10 mouse cellular contexts compared by ENCODE assay signal in the genomic region with DNA sequence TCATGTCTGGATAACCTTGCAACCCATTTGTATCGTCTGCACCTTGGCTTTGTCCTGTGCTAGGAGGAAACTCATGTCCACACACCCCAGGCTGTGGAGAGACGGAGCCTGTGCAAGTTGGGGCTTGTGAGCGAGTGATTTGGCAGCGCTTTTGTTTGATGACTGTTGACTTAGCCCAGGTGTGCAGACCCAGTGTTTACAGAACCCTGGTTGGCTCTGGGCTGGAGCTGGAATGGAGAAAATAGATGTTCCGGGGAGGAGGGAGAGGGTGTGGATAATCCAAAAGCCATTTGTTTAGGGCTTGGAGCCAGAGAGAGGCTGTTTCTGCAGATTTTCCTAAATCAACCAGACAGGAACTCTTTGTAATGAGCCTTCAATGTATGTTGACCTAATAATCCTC. TPM values are rescaled to one million over a fixed set of nuclear protein-coding genes. Genes with fewer than 3 reads are reported as not detected.
DNase-seq lines count a peak whose midpoint lies in the region; ATAC-seq and TF ChIP-seq lines count a peak whose summit lies in the region.
"Had no signal": no experiment of that assay in that cellular context is flagged by ENCODE, and none has a peak within 500 bp of the region (broad histone marks: within the 10 kb centered on the region; RNA-seq: fewer than 3 reads in every experiment).

No protein-coding gene starts in this region.

- peaks cover 79% of the 10 kb centered on the region for H3K4me1 ChIP-seq in heart, embryonic 12.5 days (replicated peaks)
- H3K4me1 ChIP-seq in lung, embryonic 16.5 days (replicated peaks; ENCODE audit: control insufficient read depth, insufficient read depth, low read length): peaks cover 73% of the 10 kb centered on the region
- peaks cover 24% of the 10 kb centered on the region for H3K4me1 ChIP-seq in hindbrain, postnatal 0 days (ENCODE audit: insufficient read depth, low read length)
- H3K4me1 ChIP-seq in stomach, embryonic 14.5 days (ENCODE audit: control insufficient read depth, insufficient read depth, low read length): peaks cover 76% of the 10 kb centered on the region

- TF ChIP-seq CTCF in hindbrain, postnatal 0 days (IDR thresholded peaks at IDR 0.05; ENCODE audit: low read depth): no peak

- WGBS in heart, embryonic 12.5 days: 75% methylated on average over 5 of the region's 5 CpGs
- 22% methylated on average over 5 of the region's 5 CpGs for WGBS in lung, embryonic 16.5 days
- WGBS in hindbrain, postnatal 0 days: 70% methylated on average over 5 of the region's 5 CpGs
- 20% methylated on average over 5 of the region's 5 CpGs for WGBS in stomach, embryonic 14.5 days

- no peaks in the 10 kb centered on the region for H3K27me3 ChIP-seq in heart, embryonic 12.5 days (replicated peaks)
- no peaks in the 10 kb centered on the region for H3K27me3 ChIP-seq in lung, embryonic 16.5 days (ENCODE audit: control insufficient read depth, insufficient read depth, low read depth, low read length)
- no peaks in the 10 kb centered on the region for H3K27me3 ChIP-seq in hindbrain, postnatal 0 days (ENCODE audit: insufficient read depth, low read length)
- H3K27me3 ChIP-seq in stomach, embryonic 14.5 days (ENCODE audit: control insufficient read depth, insufficient read depth, low read length): no peaks in the 10 kb centered on the region

- H3K4me2 ChIP-seq in heart, embryonic 12.5 days: no peak overlapping the region
- H3K4me2 ChIP-seq in lung, embryonic 16.5 days (ENCODE audit: low read depth, low read length): no peak overlapping the region
- no peak overlapping the region for H3K4me2 ChIP-seq in hindbrain, postnatal 0 days (ENCODE audit: low read depth, low read length)
- no peak overlapping the region for H3K4me2 ChIP-seq in stomach, embryonic 14.5 days (replicated peaks; ENCODE audit: low read depth, low read length)

- DNase-seq in heart, postnatal 10 days: no peak
- DNase-seq in lung, postnatal 10 days: no peak
- DNase-seq in hindbrain, postnatal 0 days (ENCODE audit: low spot score): no peak
- DNase-seq in frontal cortex, postnatal 10 days (ENCODE audit: low spot score in 2 of 2): no peak
- DNase-seq in B cell, adult 2 months: no peak
- DNase-seq: cerebellum, adult 11 months had no signal

- no peak overlapping the region for H3K9ac ChIP-seq in heart, embryonic 12.5 days
- H3K9ac ChIP-seq in lung, embryonic 16.5 days (ENCODE audit: low read length): no peak overlapping the region
- no peak overlapping the region for H3K9ac ChIP-seq in hindbrain, postnatal 0 days (replicated peaks; ENCODE audit: low read length)
- no peak overlapping the region for H3K9ac ChIP-seq in stomach, embryonic 14.5 days (replicated peaks; ENCODE audit: low read depth, low read length)

- peak overlapping the region; percentile 80; the same call in 1 of the 2 replicates for H3K27ac ChIP-seq in heart, embryonic 12.5 days (ENCODE audit: poor library complexity, severe bottlenecking)
- peak overlapping the region; percentile 90 for H3K27ac ChIP-seq in lung, embryonic 16.5 days (ENCODE audit: low read length)
- peak overlapping the region; percentile 33; the same call in 1 of the 2 replicates for H3K27ac ChIP-seq in hindbrain, postnatal 0 days
- H3K27ac ChIP-seq in stomach, embryonic 14.5 days (ENCODE audit: low read length): peak overlapping the region; percentile 89
- H3K27ac ChIP-seq: macrophage had no signal

- intact Hi-C loops in heart, postnatal 10 days (cut with DNase I): no loop called here

- no peak overlapping the region for H3K4me3 ChIP-seq in heart, embryonic 12.5 days
- H3K4me3 ChIP-seq in lung, embryonic 16.5 days (ENCODE audit: low read length): no peak overlapping the region
- H3K4me3 ChIP-seq in hindbrain, postnatal 0 days (ENCODE audit: low read length): no peak overlapping the region
- H3K4me3 ChIP-seq in stomach, embryonic 14.5 days (ENCODE audit: low read depth, low read length): no peak overlapping the region

- H3K9me3 ChIP-seq in heart, embryonic 12.5 days (replicated peaks): no peaks in the 10 kb centered on the region
- no peaks in the 10 kb centered on the region for H3K9me3 ChIP-seq in lung, embryonic 16.5 days (ENCODE audit: control insufficient read depth, low read length)
- H3K9me3 ChIP-seq in hindbrain, postnatal 0 days (ENCODE audit: low read length): no peaks in the 10 kb centered on the region
- H3K9me3 ChIP-seq in stomach, embryonic 14.5 days (ENCODE audit: control insufficient read depth, low read depth, low read length): no peaks in the 10 kb centered on the region

- no peak for ATAC-seq in heart, embryonic 12.5 days (ENCODE audit: insufficient number of reproducible peaks, low FRiP score)
- ATAC-seq in lung, embryonic 16.5 days (ENCODE audit: low read depth): peak; percentile 43
- no peak for ATAC-seq in hindbrain, postnatal 0 days
- ATAC-seq in stomach, embryonic 14.5 days (ENCODE audit: insufficient number of reproducible peaks, insufficient read depth, low FRiP score, low read depth): peak; percentile 80

- H3K36me3 ChIP-seq in heart, embryonic 12.5 days: no peaks in the 10 kb centered on the region
- no peaks in the 10 kb centered on the region for H3K36me3 ChIP-seq in lung, embryonic 16.5 days (ENCODE audit: control insufficient read depth, insufficient read depth, low read length)
- no peaks in the 10 kb centered on the region for H3K36me3 ChIP-seq in hindbrain, postnatal 0 days (ENCODE audit: insufficient read depth, low read length)
- H3K36me3 ChIP-seq in stomach, embryonic 14.5 days (ENCODE audit: control insufficient read depth, insufficient read depth, low read length): no peaks in the 10 kb centered on the region

RNA-seq across cellular contexts. Expression of a gene that starts 50.3 kb away (rescaled TPM):
- polyA plus RNA-seq in heart, embryonic 12.5 days (2016; fragmentation: Nextera tagmentation; extraction: Ambion mirVana): 79.2 and 81.4 TPM in 2 replicates
- 100 to 1,000 TPM; 250 to 256 TPM for total RNA-seq in heart, postnatal 10 days (2021)
- 50.6 and 55.5 TPM in 2 replicates for polyA plus RNA-seq in lung, embryonic 16.5 days (2015; fragmentation: Nextera tagmentation; extraction: Ambion mirVana)
- total RNA-seq in hindbrain, postnatal 0 days (2014; rRNA removed): 29.0 and 48.7 TPM in 2 replicates
- polyA plus RNA-seq in hindbrain, postnatal 0 days (2015; fragmentation: Nextera tagmentation; extraction: Ambion mirVana): 66.4 and 67.1 TPM in 2 replicates
- polyA plus RNA-seq in stomach, embryonic 14.5 days (2014; fragmentation: Nextera tagmentation; extraction: Ambion mirVana): 58.6 and 59.2 TPM in 2 replicates

RNA-seq across cellular contexts. Expression of a gene that starts 56.0 kb away (rescaled TPM):
- 20.7 and 22.9 TPM in 2 replicates for polyA plus RNA-seq in heart, embryonic 12.5 days (2016; fragmentation: Nextera tagmentation; extraction: Ambion mirVana)
- total RNA-seq in heart, postnatal 10 days (2021): 10 to 100 TPM; 45.6 to 48.4 TPM
- polyA plus RNA-seq in lung, embryonic 16.5 days (2015; fragmentation: Nextera tagmentation; extraction: Ambion mirVana): 11.3 and 11.8 TPM in 2 replicates
- 33.6 and 44.6 TPM in 2 replicates for total RNA-seq in hindbrain, postnatal 0 days (2014; rRNA removed)
- 35.8 and 40.9 TPM in 2 replicates for polyA plus RNA-seq in hindbrain, postnatal 0 days (2015; fragmentation: Nextera tagmentation; extraction: Ambion mirVana)
- 21.7 and 24.9 TPM in 2 replicates for polyA plus RNA-seq in stomach, embryonic 14.5 days (2014; fragmentation: Nextera tagmentation; extraction: Ambion mirVana)

Comparison
In these comparisons a context has a peak if more than half of its experiments do, and no peak if none do; other contexts are left out.
1. ATAC-seq: peak in lung, embryonic 16.5 days (single experiment) and stomach, embryonic 14.5 days (single experiment); none in heart, embryonic 12.5 days (single experiment) and hindbrain, postnatal 0 days (single experiment).
2. H3K27ac ChIP-seq: peak in every context shown above with its lines; median percentile 90 in lung, embryonic 16.5 days; 89 in stomach, embryonic 14.5 days; 80 in heart, embryonic 12.5 days; 33 in hindbrain, postnatal 0 days.